Mouse (Mus musculus) heart, adult 2 months (tissue): ENCODE measurements at regions not wholly inside any gene's neighbourhood (a gene's known extent, or its start where the extent isn't known, plus 50 kb on each side); places are given as distances from the start of the nearest gene placed in this dataset.

Experiments
- CTCF ChIP-seq: fragments of 200-600 bp; IDR thresholded peaks from 2 replicates; pipeline ENCODE4 v1.8.1; 2022; ENCODE audit warnings: antibody characterized with exemption, mild to moderate bottlenecking, moderate library complexity
- EP300 ChIP-seq: fragments of 200-500 bp; IDR thresholded peaks from 2 replicates; pipeline ENCODE4 v1.6.1; 2011; ENCODE audit warnings: low read depth, low read length, control low read depth; ENCODE audit not compliant: insufficient read depth
- POLR2A ChIP-seq: fragments of 200-500 bp; IDR thresholded peaks from 2 replicates; pipeline ENCODE4 v1.6.1; 2011; ENCODE audit warnings: mild to moderate bottlenecking, low read depth, low read length, control low read depth; ENCODE audit not compliant: insufficient read depth

GRCm38 (mm10) chr11:7949931-7950330 is 714.4 kb downstream of the Tns3 start:
- TF ChIP-seq CTCF (no peak), POLR2A (no peak), EP300 (no peak)
